Mouse (Mus musculus): ENCODE data around the gene Snn. TPM values are rescaled to one million over a fixed set of nuclear protein-coding genes. Genes with fewer than 3 reads are reported as not detected.
A peak's percentile ranks its signal among the peaks of the same experiment; 100 is the strongest.

Gene Snn
- polyA plus RNA-seq, 1 experiment = 28.0 TPM

DNA sequence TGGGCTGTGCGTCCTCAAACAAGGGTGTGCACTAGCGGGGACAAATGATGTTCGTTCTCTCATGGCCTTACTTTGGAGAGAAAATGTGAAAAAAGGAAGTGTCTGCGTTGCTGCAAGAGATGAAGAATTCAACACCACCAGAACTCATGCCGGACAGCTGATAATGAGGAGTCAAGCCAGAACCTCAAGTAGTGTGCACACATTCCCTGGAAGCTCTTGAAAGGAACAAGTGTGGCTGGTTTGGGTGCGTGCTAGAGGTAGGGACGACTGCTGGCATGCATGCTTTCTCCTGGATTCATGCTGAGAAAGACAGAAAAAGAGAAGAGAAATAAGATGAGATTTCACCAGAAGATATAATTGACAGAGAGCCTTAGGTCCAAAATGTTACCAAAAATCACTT lies 13.6 kb upstream of the Snn start:
- no peak for DNase-seq (ENCODE audit: low read depth)

DNA sequence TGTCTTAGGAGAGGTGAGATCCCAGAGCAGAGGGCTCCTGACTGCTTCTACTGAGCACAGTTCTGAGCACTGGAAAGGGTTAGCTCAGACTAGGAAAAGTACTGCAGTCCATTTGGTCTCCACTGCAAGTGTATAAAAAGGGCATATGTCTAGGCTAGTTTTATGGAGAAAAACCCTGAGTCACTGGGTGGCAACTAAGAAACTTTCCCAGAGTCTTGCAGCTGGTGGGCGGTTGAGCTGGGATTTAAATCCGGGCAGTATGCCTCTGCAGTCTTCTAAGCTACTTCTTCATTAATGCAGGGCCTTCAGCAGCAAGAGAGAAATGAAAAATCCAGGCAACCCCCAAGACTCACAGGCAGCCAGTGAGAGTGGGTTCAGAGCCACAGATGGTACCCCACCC lies 10.5 kb upstream of the Snn start:
- no peak for DNase-seq (ENCODE audit: low read depth)

DNA sequence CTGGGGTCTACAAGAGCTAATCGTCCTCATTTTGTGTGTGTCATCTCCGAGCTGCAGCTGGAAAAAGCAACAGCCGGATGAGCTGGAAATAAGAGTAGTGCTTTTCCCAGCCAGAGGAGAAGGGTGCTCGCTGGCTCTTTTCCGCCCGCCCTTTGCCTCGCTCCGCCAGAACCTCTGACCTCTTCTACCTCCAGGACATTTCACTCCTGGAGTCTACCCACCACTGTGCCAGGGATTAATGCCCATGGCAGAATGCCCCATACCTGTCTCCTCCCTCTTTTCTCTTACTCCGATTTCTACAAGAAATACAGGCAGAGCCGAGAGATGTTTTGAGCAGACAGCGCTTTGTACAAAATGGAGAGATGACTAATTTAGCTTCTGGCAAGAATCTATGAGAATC lies 9.6 kb upstream of the Snn start:
- DNase-seq (ENCODE audit: low read depth) = no peak

DNA sequence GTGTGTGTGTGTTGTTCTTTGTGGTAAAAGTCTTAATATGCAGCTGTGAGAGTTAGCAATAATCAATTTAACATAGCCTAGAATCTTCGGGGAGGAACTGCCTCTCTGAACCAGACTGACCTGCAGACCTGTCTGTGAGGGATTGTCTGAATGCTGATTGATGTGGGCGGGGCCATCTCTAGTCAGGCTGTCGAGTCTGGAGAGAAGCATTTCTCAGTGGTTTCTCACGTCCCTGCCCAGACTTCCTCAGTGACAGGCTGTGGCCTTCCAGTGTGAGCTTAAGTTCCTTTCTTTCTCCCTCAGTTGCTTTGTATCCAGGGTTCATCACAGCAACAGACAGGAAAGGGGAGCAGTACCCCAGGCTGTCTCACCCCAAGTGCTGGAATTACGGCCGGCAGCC lies 6.3 kb upstream of the Snn start:
- no peak for DNase-seq (ENCODE audit: low read depth)

DNA sequence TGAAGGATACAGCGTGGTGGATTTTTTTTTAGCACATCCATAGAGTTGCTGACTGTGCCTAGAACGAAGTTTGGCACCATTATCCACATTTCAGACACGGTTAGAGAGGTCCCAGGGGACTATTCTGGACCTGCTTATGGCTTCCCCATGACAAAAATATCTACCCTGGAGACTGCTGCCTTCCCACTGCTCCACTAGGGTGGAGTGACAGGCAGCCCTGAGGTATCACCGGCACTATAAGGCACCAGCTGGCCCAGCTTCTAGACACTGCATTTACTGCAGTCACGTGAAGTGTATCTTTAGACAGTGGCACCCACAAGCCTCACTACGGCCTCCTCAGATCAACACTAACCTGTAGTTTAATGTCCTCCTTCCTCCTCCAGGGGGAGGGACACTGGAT lies 5.9 kb upstream of the Snn start:
- no peak for DNase-seq (ENCODE audit: low read depth)

DNA sequence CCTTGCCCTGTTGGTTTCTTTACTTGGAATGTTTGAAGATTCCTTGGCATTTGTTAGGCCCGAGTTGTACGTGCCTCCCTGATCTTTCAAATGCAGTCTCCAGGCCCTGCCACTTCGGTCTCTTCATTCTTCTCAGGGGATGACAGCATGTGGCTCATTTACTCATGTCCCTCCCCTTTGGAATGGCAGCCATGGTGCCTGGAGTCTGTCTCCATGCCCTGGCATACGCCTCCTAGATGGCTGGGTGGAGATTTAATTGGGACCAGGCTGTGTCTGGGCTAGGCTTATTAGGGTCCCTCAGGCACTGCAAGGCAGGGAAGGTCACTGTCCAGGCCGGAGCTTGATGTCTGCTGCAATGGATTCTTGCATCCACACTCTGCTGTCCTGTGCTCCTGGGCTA lies 4.8 kb upstream of the Snn start:
- DNase-seq (ENCODE audit: low read depth) = no peak

DNA sequence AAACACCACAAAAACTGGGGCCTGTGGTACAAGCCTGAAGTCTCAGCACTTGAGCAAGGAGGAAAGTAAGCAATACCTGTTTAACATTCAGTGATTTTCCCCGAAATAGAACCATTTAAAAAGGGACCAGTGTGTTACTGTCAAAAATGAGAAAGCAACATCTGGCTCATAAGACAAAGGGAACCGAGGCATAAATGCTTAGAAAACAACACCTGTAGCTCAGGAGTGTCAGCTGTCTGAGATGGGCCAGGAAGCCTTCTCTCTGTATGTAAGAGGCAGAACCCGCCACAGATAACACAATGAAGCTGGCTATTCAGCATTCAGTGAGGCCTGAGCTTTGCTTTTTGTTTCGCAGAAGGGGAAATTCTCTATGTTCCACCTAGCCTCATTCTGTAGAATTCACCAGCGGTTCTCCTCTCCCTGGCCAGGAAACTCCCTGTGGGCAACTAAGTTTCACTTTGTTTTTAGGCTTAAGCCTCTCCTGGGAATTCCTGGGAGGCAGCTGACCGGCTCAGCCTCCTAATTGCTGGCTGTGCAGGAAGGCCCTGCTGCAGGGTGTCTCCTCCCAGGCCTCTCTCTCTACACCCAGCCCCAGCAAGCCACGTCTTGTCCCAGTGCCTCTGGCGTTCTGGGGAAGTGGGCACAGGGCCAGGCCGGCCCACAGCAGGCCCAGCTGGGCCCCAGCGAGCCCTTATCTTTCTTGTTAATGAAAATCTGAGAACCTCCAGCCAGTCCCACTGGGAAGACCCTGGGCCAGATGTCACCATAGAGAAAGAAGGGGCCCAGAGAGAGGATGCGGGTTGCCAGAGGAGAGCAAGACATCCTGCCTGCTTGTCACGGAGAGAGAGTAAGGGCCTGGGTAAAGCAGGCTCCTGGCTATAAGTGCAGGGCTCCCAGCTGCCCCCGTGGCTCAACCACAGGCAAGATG lies 2.3 kb downstream of the Snn start:
- no peak for DNase-seq (ENCODE audit: low read depth)

DNA sequence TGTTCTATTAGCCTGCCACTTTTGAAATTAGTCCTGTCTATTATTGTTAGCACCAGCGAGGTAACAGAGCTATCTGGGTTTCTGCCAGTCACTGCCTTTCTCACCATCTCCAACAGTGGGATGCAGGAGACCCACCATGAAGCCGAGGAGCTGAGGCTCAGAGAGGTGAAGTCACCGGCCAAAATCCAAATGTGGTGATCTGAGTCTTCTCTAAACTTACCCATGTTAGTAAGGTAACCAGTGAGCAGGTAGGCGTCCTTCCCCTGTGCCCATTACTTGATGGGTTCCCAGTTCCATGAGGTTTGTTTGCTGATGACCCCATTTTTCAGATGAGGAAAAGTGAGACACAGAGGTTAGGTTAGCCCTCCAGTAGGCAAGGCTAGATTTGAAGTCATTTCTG lies 3.6 kb downstream of the Snn start:
- no peak for DNase-seq (ENCODE audit: low read depth)

DNA sequence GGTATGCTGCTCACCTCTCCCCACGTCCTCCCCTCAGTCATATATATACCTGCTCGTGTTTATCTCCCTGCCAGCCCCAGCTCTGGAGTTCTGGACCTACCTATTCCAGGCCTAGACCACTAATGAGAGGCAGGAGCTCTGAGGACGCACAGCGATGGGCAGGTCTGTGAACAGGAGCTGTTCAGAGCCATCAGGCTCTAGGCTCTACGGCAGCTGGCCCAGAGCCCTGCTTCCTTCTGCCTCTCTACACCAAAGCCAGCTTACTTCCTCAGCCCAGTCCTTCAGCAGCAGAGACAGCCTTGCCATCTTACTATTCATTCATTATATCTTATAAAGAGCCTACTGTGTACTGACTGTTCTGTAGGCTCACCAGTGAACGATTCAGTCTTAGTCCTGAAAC lies 4.0 kb downstream of the Snn start:
- no peak for DNase-seq (ENCODE audit: low read depth)

DNA sequence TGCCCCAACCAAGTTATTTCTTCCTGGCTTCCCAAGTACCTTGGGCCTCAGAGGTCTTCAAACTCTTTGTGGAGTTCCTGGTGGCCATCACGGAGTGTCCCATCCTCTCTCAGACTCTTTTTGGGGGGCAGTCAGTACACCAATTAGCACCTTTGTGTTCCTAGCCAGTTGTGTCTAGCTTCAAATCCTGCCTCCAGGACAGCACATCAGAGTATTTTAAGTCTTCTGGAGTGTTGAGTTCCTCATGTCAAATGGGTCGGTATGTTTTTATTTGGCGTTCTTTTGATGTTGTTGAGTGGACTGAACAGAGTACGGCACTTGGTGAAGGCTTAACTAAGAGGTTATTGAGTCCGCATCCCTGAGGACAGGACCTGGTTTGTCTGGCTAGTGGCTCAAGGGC lies 4.7 kb downstream of the Snn start:
- no peak for DNase-seq (ENCODE audit: low read depth)

DNA sequence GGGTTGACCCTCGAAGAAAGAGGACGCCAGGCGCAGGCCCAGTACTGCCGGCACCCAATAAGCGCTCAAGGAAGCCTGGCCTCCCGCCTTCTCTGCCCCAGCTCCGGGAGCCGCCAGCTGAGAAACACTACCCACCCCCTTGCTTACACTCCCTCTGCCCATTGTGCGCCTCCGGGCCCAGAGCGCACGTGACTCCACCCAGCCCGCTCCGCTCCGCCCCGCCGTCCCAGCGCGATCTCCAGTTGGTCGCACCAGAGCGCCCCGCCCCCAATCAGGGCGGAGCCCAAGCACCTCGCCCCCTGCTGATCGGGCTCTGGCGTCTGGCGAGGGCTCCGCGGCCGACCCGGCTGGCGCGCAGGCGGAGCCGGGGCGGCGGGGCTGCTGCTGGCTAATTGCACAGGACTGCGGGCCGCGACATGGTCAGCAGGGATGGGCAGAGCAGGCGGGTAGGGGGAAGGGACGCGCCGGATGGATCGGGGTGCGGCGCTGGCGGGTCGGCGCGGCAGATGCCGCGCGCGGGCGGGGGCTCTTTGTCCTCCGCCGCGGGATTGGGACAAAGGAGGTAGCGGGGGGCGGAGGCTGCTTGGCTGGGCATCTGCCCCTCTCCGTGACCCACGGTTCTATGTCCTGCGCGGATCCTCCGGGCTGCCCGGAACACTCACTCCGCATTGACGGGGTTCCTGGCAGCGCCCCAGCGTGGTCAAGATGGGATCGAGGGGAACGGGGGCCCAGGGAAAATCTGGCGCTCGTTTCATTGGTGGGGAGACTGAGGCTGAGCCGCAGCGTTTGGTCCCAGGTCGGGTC lies 5.5 kb downstream of the Snn start, which contains the start of gene Litaf:
Litaf (minus strand) TSS at position 129 of the 804 bp plus-strand sequence.
- DNase-seq (ENCODE audit: low read depth) = peak; percentile 69

DNA sequence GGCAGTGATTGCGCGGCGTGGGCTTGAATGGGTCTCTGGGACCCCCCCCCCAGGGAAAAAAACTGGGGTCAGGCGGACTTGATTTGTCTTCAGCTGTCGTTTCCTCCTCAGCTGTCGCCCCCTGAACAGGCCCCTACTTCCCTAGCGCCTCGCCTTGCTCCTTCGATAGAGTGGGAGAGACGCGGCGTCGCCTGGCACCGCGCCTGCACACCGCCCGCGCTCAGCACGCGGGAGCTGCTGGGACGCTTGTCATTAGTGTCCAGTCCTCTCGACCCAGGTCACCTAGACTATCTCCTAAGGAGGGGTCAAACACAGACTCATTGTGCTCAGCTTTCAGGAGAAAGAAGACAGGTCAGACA lies 6.1 kb downstream of the Snn start:
- DNase-seq (ENCODE audit: low read depth) = no peak

DNA sequence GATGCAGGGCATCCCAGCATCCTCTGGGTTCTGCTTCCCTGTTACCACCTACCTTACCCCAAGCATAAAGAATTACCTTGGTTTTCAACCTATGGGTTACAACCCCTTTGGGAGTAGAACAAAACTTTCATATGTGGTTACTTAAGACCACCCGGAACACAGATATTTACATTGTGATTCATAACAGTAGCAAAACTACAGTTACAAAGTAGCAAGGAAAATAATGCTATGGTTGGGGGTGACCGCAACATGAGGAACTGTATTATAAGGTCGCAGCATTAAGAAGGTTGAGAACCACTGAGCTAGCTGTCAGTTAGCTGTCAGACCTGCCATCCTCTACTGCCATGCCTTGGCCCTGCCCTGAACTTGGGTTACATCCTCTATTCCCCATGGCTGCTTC lies 7.9 kb downstream of the Snn start:
- no peak for DNase-seq (ENCODE audit: low read depth)

DNA sequence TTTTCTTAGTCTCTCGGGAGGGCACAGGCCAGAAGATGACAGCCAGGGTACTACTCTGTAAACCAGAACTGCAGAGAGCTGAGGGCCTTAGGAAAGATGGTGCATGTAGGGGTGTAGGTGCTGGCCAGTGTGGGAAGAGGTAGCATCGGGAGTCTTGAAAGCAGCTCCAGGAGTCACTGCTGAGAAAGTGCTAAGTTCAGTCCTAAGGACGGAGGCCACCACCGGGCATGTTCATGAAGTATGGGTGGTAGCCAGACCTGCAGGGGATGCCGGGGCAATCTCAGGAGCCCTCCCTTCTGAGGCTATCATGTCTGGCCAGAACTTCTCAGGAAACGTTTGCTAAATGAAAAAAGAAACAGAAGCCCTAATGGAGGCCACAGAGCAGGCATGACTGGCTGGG lies 8.5 kb downstream of the Snn start:
- no peak for DNase-seq (ENCODE audit: low read depth)

DNA sequence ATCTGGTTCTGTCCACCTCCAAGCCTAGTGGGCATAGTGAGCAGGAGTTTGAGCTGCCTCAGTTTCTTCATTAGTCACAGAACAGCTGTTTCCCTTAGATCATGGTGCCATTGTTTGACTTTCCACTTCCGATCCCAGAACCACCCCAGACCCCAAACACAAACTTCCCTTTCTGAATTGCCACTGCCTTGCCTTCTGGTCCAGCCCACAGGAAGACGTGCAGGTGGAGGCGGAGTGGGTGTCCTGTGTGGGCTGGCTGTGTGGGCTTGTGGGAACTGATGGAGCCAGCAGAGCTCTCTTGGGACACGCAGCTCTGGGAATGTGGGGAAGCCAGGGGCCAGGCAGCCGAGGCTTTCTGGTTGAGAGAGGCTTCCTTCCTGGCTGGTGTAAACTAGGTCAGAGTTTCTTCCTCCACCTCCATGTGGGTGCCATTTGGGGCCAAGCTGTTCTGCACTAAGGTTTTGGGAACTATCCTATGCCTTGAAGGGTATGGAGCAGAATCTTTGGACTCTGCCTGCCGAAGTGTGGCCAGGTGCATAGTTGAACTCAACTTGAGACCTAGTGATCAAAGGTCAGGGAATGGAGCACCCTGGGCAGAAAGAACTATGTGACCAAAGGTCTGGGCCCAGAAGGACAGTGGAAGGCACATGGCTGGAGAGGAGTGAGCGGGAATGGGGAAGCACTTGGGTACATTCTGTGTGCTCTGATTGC lies 9.1 kb downstream of the Snn start:
- no peak for DNase-seq (ENCODE audit: low read depth)

DNA sequence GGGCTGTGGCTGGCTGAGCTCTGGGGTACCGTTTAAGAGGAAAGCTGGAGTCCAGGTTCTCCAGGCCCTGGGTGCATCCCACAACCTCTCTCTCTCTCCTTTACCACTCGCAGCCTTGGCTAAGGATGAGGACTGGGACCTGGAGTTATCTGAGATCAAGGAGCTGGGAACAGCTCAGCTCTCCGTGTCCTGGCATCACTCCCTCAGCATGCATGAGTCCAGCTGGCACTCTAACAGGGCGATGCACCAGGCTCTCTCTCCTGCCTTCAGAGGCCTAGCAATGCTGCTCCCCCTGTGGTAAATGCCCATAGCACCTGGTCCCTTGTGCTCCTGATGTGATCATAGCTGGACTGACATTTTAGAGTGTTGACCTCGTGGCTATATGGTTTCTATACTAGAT lies 10.4 kb downstream of the Snn start:
- DNase-seq (ENCODE audit: low read depth) = no peak

DNA sequence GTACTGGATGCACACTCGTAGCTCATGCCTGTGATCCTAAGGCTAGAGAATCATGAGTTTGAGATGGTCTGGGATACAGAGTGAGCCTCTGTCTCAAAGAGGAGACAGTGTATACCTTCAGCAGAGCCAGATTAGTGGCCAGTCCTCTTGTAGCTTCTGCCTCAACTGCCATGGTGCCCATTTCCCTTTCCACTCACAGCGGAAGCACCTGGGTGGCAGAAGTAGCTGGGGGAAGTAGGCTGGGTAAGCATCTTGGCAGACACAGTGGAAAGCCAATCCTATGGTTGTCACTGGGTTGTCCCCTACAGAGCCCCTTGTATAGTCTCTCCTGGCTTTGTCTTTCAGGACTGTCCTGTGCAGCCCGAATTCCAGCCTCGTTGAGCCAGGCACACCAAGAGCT lies 11.1 kb downstream of the Snn start:
- DNase-seq (ENCODE audit: low read depth) = no peak

DNA sequence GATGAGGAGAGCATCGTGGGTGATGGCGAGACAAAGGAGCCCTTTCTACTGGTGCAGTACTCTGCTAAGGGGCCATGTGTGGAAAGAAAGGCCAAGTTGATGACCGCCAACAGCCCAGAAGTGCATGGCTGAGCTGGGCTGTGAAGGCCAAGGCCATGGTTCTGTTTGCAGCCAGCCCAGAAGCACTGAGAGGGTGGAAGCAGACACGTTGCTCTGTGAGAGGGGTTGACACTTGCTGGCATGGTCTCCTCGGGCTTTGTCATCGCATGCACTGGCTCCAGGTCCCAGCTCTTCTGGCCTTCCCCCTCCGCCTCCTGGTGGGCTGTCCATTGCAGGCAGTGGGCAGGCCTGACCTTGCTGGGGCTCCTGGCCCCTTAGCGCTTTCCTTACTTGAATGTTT lies 11.7 kb downstream of the Snn start:
- DNase-seq (ENCODE audit: low read depth) = no peak

DNA sequence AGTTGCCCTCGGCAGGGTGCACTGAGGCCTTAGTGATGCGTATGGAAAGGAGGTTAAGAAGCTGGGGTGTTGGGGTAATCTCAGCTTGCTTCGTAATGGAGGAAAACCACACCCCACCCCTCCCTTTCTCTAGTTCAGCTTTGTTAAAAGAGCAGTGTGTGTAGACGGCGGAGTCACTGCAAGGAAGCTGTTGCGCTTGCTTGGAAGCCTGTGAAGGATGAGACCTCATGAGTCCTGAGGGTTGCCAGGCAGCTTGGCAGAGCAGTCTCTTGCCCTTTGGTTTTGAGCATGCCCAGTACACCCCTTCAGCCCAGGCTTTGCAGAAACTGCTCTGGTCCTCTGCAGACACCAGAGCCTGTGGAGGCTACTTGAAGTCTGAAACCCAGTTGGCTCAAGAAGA lies 12.3 kb downstream of the Snn start:
- DNase-seq (ENCODE audit: low read depth) = no peak

DNA sequence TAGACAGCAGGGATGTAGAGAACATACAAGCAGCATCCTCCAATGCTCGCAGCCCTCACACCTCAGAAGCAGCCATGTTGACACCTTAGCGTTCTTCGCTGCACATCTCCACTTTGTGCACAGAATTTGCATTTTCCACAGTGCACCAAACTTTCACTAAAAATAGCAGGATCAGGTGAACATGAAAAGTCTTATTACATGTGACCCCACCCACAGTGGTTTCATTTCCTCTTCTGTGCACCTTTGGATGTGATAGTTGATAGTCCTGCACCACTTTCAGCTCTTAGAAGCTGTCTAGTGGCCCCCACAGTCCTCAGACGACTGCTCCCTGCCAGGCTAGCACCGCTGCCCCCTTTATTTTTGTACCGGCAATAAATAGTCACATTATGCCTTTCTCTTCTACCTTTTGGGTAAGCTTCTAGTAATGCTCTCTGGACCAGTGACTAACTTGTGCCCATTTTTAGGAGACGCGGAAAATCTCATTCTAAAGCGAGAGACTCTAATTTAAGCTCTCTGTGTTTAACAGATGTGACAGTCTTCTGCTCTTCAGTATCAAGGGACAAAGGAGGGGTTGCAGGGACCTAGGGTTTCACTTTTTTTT lies 17.0 kb downstream of the Snn start:
- no peak for DNase-seq (ENCODE audit: low read depth)

DNA sequence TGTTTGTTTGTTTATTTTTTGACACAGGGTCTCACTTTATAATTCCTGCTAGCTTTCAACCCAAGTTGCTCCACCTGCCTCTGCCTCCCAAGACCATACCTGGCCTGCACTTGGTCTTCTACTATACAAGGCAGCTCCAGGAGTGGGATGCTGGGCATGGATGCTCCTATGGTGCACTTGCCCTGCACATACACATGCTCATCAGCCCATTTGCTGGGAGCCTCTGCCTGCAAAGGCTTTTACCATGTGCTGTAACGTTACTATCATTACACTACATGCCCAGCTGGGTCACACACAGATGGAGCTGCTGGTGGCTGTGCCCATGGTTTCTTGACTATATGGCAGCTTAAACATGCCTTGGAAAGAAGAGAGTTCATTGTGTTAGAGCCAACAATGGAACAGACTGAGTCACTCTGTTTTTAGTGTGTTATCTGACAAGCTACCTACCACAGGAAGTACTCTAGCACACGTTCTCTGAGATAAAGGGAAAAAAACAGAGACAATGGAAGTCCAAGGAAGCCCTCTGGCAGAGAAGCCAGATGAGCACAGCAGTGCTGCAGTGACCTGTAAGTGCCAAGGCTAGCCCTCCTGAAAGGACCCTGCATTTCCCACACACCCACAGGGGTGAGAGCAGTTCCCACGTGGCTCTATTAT lies 17.6 kb downstream of the Snn start:
- no peak for DNase-seq (ENCODE audit: low read depth)

DNA sequence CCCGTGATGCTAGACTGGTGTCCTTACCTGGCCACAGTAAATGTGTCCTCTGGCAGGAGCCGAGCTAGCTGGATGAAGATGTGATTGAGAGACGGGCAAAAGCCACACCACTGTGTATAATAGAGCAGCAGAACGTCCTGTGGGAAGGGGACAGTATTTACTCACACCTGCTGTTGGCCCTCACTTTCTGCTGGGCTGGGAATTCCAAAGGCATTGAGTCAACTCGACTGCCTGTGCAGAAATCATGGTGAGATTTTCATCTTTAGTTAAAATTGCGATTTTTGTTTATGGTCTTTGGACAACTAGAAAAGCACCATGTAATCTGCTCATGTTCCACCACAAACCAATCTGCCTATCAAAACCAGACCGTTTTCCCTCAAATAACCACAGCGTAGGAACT lies 23.4 kb downstream of the Snn start:
- DNase-seq (ENCODE audit: low read depth) = no peak

Data from gonadal fat pad, adult 2 months (tissue).